Mouse (Mus musculus): ENCODE measurements around the gene Cdc14a.

Gene Cdc14a

GRCm38 (mm10) chr3:116256104-116256503 is 167.7 kb downstream of the Cdc14a start:
- DNase-seq = peak; percentile 15

DNA sequence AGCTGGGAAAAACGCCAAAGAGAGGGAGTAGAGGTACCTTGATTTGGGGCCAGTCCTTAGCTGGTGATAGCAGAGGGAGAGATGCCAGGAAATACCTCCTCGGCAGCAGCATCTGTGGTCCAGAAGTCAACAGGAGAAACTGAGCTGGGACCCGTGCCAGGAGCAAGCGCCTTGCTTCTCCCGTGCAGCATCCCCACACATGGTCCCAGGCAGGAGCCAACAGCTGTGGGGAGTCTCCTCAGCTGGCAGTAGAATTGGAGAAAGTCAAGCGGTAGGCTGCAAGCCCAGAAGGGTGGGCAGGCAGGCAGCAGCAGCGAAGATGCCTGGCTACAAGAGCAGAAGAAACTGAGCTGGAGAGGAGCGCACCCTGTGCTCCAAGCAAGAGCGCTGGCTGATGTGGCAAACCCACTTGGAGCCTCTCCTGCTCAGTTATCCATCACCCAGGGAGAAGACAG is 170.7 kb downstream of the Cdc14a start, which contains the start of gene Gpr88:
Gene Gpr88, minus strand, starts transcription at position 427 of the 455 bp plus-strand sequence.
- peak; percentile 51 for DNase-seq

GRCm38 (mm10) chr3:116252255-116253040 is 171.4 kb downstream of the Cdc14a start:
- peak; percentile 74 for DNase-seq

DNA sequence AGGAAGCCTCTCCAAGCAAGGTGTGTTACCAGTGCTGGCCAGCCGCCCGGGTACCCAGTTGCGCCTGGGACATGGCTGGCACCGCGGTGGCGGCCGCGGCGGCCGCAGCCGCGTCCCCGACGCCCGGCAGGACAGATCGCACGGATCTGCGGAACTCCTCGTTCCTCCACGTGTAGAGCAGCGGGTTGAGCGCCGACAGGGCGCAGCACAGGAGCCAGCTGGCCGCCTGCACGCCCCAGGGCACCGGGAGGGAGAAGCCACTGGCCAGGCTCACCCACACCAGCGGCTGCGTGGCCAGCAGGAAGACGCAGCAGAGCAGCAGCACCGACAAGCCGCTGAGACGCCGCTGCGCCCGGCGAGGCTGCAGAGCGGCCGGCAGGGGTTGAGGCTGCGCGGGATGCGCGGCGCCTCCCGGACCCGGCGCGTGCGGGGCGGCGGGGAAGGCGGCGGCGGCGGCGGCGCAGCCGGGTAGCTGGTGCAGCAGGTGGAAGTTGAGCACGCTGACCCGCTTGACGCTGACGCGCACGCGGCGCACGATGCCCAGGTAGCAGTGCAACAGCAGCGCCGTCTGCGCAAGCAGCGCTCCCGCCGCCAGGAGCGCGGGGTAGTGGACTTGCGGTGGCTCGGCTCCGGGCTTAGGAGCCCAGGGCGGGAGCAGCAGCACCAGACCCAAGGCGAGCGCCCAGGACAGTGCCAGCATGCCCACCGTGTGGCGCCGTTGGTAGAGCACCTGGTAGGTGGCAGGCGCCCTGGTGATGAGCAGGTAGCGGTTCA is 172.2 kb downstream of the Cdc14a start:
- peak; percentile 68 for DNase-seq

GRCm38 (mm10) chr3:116249026-116249425 is 174.8 kb downstream of the Cdc14a start:
- no peak for DNase-seq

- DNase-seq = no peak
These were observed 179.4 kb downstream of the Cdc14a start for GRCm38 (mm10) chr3:116244476-116244875.

DNA sequence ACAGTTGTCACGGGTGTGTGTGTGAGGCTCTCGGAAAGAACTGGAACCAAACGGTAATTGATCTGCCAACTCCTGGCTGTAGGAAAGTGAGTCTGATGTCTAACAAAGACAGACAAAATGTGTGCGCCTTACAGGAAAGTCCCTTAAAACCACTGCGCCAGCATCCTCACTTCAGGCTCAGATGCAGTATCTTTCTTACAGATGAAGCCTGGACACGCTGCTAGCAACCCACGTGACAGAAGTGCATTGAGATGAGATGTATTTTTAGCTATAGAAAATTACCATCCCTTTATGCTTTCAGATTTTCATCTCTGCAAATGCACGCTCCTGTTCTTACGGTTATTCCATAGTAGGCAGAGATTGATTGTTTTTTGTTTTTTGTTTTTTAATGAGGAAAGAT is 181.1 kb downstream of the Cdc14a start:
- no peak for DNase-seq

DNA sequence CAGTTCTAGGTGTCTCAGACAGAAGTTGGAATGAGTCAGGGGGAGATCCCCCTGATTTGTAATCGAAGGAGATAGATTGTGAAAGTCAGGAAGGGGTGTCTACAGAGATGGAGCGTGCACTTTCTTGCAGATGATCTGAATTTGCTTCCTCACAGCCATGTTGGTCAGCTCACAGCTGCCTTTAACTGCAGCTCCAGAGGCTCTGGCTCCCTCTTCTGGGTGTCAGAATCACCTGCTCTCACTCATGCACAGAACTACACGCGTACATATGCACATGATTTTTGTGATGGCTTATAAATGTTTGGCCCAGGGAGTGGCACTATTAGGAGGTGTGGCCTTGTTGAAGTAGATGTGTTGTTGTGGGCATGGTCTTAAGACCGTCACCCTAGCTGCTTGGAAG is 186.3 kb downstream of the Cdc14a start:
- DNase-seq = no peak

DNA sequence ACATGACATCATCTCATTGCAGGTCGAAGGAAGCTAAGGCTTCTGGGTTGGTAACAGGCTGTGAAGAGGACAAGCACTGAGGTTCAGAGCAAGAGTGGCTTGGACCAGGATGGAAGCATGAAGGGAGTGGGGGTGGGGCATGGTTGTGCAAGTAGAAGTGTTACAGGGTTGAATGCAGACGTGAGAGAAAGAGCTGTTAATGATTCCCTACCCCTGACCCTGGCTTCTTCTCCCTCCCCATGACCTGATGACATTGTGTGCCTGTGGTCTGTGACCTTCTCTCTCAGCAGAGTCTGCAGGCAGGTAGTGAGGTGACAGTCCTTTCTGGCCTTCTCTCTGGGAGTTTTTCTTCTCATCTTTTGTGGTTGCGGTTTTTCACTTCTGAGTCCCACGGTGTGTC is 187.0 kb downstream of the Cdc14a start:
- DNase-seq = no peak

- no peak for DNase-seq
These were observed 190.3 kb downstream of the Cdc14a start for GRCm38 (mm10) chr3:116233515-116233914.

DNA sequence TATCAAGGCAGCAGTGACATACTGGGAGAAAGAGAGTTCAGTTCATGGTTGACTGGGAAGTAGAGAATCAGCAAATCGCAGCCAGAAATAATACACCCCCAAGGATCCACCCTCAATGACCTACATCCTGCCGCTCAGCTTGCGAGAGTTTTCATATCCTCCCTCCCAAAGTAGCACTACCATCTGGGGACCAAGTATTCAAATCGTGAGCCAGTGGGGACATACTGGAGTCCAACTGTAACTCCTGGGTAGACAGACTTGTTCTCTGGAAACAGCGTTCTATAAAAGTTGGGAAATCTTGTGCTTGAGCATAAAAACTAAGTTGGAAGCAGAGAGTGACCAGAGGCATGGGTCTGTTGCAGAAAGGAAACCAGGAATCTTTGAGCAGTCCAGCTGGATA is 191.1 kb downstream of the Cdc14a start:
- DNase-seq = no peak

- no peak for DNase-seq
These were observed 194.5 kb downstream of the Cdc14a start for GRCm38 (mm10) chr3:116229336-116229735.

DNA sequence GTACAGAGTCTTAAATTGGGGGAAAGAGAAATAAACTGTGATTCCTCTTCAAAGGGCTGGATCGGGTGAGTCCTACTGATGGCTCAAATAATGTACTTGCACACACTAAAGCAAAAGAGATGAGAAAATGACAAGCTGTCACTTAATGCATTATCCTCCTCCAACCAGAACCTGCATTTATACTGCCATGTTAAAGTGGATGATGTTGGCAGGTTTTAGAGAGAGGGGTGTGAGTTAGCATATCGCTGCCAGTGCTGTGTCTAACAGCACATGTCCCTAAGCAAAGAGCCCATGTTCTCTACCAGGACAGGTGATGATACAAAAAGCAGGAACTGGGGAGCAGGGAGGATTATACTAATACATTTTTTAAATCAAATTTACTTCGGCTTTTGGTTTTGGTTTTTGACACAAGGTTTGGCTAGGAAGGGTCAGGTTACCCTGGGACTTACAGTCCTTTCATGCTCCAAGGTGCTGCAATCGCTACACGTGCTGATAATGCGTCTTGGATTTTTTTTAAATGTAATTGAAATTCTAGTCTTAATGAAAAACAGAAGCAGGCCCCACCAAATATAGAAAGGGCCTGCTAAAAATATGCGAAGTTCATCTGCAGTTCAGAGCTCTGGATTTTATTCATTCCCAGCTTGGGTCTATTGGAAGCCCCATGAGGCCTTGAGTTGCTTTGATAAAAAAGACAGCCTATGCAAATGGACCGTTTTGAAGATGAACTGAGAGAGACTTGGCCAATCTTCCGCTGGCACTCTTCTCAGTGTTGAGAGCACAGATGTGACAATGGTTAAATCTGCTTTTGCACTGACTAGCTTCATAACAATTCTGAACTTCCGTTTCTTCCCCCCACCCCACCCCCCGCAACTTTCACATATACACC is 195.2 kb downstream of the Cdc14a start:
- DNase-seq = peak; percentile 46

DNA sequence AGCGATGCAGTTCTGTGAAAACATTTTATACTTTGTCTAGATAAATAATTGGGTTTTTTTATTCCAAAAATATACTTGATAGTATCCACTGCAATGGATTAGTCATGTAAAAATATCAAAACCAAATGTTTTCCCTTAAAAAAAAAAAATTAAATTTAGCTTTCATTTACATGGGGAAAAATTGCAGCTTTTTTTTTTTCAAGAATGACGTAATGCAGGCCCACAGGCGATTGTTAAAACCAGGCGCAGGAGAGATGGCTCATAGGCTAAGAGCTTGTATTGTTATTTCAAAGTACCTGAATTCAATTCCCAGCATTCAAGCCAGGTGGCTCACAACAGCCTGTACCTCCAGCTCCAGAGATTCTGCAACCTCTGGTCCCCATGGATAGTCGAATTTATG is 196.4 kb downstream of the Cdc14a start:
- DNase-seq = no peak

- no peak for DNase-seq
These were observed 196.9 kb downstream of the Cdc14a start for GRCm38 (mm10) chr3:116226915-116227314.
